ENCODE assay signal across 8 mouse cellular contexts in genomic region chr2:180118661-180119438, GRCm38 (mm10). TPM values are rescaled to one million over a fixed set of nuclear protein-coding genes. Genes with fewer than 3 reads are reported as not detected.
DNase-seq lines count a peak whose midpoint lies in the region; ATAC-seq and TF ChIP-seq lines count a peak whose summit lies in the region.

Gene Osbpl2 (plus strand): TSS chr2:180119306.

- H3K9me3 ChIP-seq in embryonic facial prominence, embryonic 15.5 days (replicated peaks), result no peaks in the 10 kb centered on the region
- no peaks in the 10 kb centered on the region for H3K9me3 ChIP-seq in limb, embryonic 14.5 days (ENCODE audit: control insufficient read depth, low read length)
- H3K9me3 ChIP-seq in midbrain, postnatal 0 days (ENCODE audit: low read length), result no peaks in the 10 kb centered on the region

- peaks cover 4% of the 10 kb centered on the region; the same call in 1 of the 2 replicates for H3K4me1 ChIP-seq in bone marrow, adult 2 months (ENCODE audit: control insufficient read depth, insufficient read depth, low read length)
- peaks cover 54% of the 10 kb centered on the region for H3K4me1 ChIP-seq in embryonic facial prominence, embryonic 15.5 days
- H3K4me1 ChIP-seq in limb, embryonic 14.5 days (ENCODE audit: control insufficient read depth, insufficient read depth, low read length), result peaks cover 11% of the 10 kb centered on the region
- H3K4me1 ChIP-seq in midbrain, postnatal 0 days (ENCODE audit: insufficient read depth, low read length), result peaks cover 21% of the 10 kb centered on the region

- H3K27ac ChIP-seq in bone marrow, adult 2 months (ENCODE audit: control insufficient read depth, insufficient read depth, low read depth, low read length, poor library complexity), result peak within 1 kb of the TSS; percentile 90
- peak within 1 kb of the TSS; percentile 78 for H3K27ac ChIP-seq in embryonic facial prominence, embryonic 15.5 days (replicated peaks)
- H3K27ac ChIP-seq in limb, embryonic 14.5 days (replicated peaks; ENCODE audit: low read depth, low read length), result no peak within 1 kb of the TSS; the same call in 1 of the 2 replicates
- H3K27ac ChIP-seq in midbrain, postnatal 0 days (ENCODE audit: low read depth, low read length), result peak within 1 kb of the TSS; percentile 74

- peak within 1 kb of the TSS; percentile 63 for H3K4me3 ChIP-seq in bone marrow, adult 2 months (replicated peaks; ENCODE audit: control insufficient read depth, low read depth, low read length)
- H3K4me3 ChIP-seq in embryonic facial prominence, embryonic 15.5 days (replicated peaks), result peak within 1 kb of the TSS; percentile 92
- peak within 1 kb of the TSS; percentile 88 for H3K4me3 ChIP-seq in limb, embryonic 14.5 days (replicated peaks; ENCODE audit: low read length)
- peak within 1 kb of the TSS; percentile 91 for H3K4me3 ChIP-seq in midbrain, postnatal 0 days (ENCODE audit: low read depth, low read length)

- no peaks in the 10 kb centered on the region for H3K27me3 ChIP-seq in embryonic facial prominence, embryonic 15.5 days
- no peaks in the 10 kb centered on the region for H3K27me3 ChIP-seq in limb, embryonic 14.5 days (ENCODE audit: control insufficient read depth, insufficient read depth, low read length)
- no peaks in the 10 kb centered on the region for H3K27me3 ChIP-seq in midbrain, postnatal 0 days (ENCODE audit: insufficient read depth, low read length)

- peak within 1 kb of the TSS; percentile 84 for H3K9ac ChIP-seq in embryonic facial prominence, embryonic 15.5 days
- H3K9ac ChIP-seq in limb, embryonic 14.5 days (ENCODE audit: low read depth, low read length, severe bottlenecking), result peak within 1 kb of the TSS; percentile 82
- peak within 1 kb of the TSS; percentile 90 for H3K9ac ChIP-seq in midbrain, postnatal 0 days (replicated peaks; ENCODE audit: low read length, poor library complexity, severe bottlenecking)

- H3K36me3 ChIP-seq in embryonic facial prominence, embryonic 15.5 days, result 0 out of 2 replicates have a peak, but pooled peaks cover 8% of the 10 kb centered on the region
- no peaks in the 10 kb centered on the region for H3K36me3 ChIP-seq in limb, embryonic 14.5 days (ENCODE audit: control insufficient read depth, insufficient read depth, low read length)
- no peaks in the 10 kb centered on the region for H3K36me3 ChIP-seq in midbrain, postnatal 0 days (ENCODE audit: insufficient read depth, low read length)

- H3K4me2 ChIP-seq in embryonic facial prominence, embryonic 15.5 days (replicated peaks), result peak within 1 kb of the TSS; percentile 87
- peak within 1 kb of the TSS; percentile 84 for H3K4me2 ChIP-seq in limb, embryonic 14.5 days (replicated peaks; ENCODE audit: low read depth, low read length, severe bottlenecking)
- peak within 1 kb of the TSS; percentile 95 for H3K4me2 ChIP-seq in midbrain, postnatal 0 days (ENCODE audit: low read depth, low read length, poor library complexity, severe bottlenecking)

- TF ChIP-seq POLR2A in bone marrow, adult 2 months (IDR thresholded peaks at IDR 0.05; ENCODE audit: borderline replicate concordance, control insufficient read depth, low read depth, low read length), result peak; percentile 65; the same call in 1 of the 2 replicates
- TF ChIP-seq POLR2A in limb, embryonic 14.5 days (IDR thresholded peaks at IDR 0.05; ENCODE audit: borderline replicate concordance, extremely low read depth, insufficient read depth, insufficient read length), result no peak

- WGBS in bone marrow, adult 2 months, result 1% methylated on average over 55 of the region's 55 CpGs
- under 1% methylated on average over 54 of the region's 55 CpGs for WGBS in embryonic facial prominence, embryonic 15.5 days
- under 1% methylated on average over 45 of the region's 55 CpGs for WGBS in limb, embryonic 14.5 days
- WGBS in midbrain, postnatal 0 days, result 0% methylated on average over 55 of the region's 55 CpGs

- peak; percentile 99 for ATAC-seq in embryonic facial prominence, embryonic 15.5 days (ENCODE audit: insufficient number of reproducible peaks, low FRiP score, low TSS enrichment, low read depth)
- peak; percentile 98 for ATAC-seq in limb, embryonic 14.5 days (ENCODE audit: low FRiP score, low read depth)
- ATAC-seq in midbrain, postnatal 0 days (ENCODE audit: low FRiP score), result peak; percentile 98

- peak; percentile 100 for DNase-seq in 416B (ENCODE audit: low read depth)
- DNase-seq in heart, adult 8-10 months (ENCODE audit: low spot score), result peak; percentile 100
- peak; percentile 100 for DNase-seq in kidney, adult 9 months
- peak; percentile 97 for DNase-seq in limb, embryonic 14.5 days (ENCODE audit: low spot score)
- DNase-seq in midbrain, postnatal 0 days (ENCODE audit: low spot score), result peak; percentile 98
- peak; percentile 97 to 98 for DNase-seq in spleen, postnatal 14 days (ENCODE audit: low spot score in 2 of 2)

- TF ChIP-seq CTCF in bone marrow, adult 2 months (IDR thresholded peaks at IDR 0.05; ENCODE audit: control insufficient read depth, insufficient read depth, low read length), result no peak
- TF ChIP-seq CTCF in midbrain, postnatal 0 days (IDR thresholded peaks at IDR 0.05), result no peak

RNA-seq across cellular contexts. Expression of gene Osbpl2, which starts in this region (rescaled TPM):
- 10.2 and 14.2 TPM in 2 replicates for polyA plus RNA-seq in bone marrow, adult 2 months (2011; ENCODE audit: insufficient read depth, insufficient read length, low replicate concordance, missing spikeins)
- 42.6 and 43.0 TPM in 2 replicates for polyA plus RNA-seq in embryonic facial prominence, embryonic 15.5 days (2015; fragmentation: Nextera tagmentation; extraction: Ambion mirVana)
- 10 to 100 TPM; 38.2 to 44.9 (median 39.7) TPM for total RNA-seq in heart, adult 8-10 months (2022)
- polyA plus RNA-seq in limb, embryonic 14.5 days (2012; rRNA removed), result 23.2 and 28.6 TPM in 2 replicates
- 42.2 and 42.7 TPM in 2 replicates for polyA plus RNA-seq in limb, embryonic 14.5 days (2014; fragmentation: Nextera tagmentation; extraction: Ambion mirVana)
- 52.6 and 67.5 TPM in 2 replicates for total RNA-seq in midbrain, postnatal 0 days (2014; rRNA removed)
- 64.9 and 70.3 TPM in 2 replicates for polyA plus RNA-seq in midbrain, postnatal 0 days (2015; fragmentation: Nextera tagmentation; extraction: Ambion mirVana)
